Mouse (Mus musculus) lung, postnatal 0 days (tissue): ENCODE measurements around the gene Ugt1a9.

Source experiments
- CTCF ChIP-seq: IDR thresholded peaks from 2 replicates; pipeline ENCODE4 v1.5.1; 2016; ENCODE audit warnings: antibody characterized with exemption, mild to moderate bottlenecking
- EP300 ChIP-seq: IDR thresholded peaks from 2 replicates; pipeline ENCODE4 v1.6.1; 2016; ENCODE audit warnings: antibody characterized with exemption, mild to moderate bottlenecking, control low read depth

GRCm38 (mm10) chr1:88253106-88253505 lies 182.5 kb downstream of the Ugt1a9 start:
- TF ChIP-seq CTCF = no peak
- TF ChIP-seq EP300 = no peak
